Mouse (Mus musculus) lung, embryonic 16.5 days (tissue): Measurements from ENCODE around the gene Ptgds. TPM values are rescaled to one million over a fixed set of nuclear protein-coding genes. Genes with fewer than 3 reads are reported as not detected.
A peak's percentile ranks its signal among the peaks of the same experiment; 100 is the strongest.

Source experiments
- ATAC-seq: fragments of 200-750 bp; cut with Nextera tagmentation; 2 replicates; pipeline ENCODE4 v1.8.0; 2017; ENCODE audit warnings: low read depth, mild to moderate bottlenecking, moderate library complexity
- H3K27ac ChIP-seq: fragments of 300-500 bp; sonication (generic); 2 replicates; pipeline ENCODE4 v1.5.1; 2014; ENCODE audit warnings: mild to moderate bottlenecking, control low read depth, low read length
- H3K27me3 ChIP-seq: fragments of 300-500 bp; sonication (generic); 2 replicates; pipeline ENCODE4 v1.6.1; 2014; ENCODE audit warnings: low read depth, low read length, mixed read lengths; ENCODE audit not compliant: control insufficient read depth, insufficient read depth
- H3K36me3 ChIP-seq: fragments of 300-500 bp; sonication (generic); 2 replicates; pipeline ENCODE4 v1.6.1; 2014; ENCODE audit warnings: low read length; ENCODE audit not compliant: control insufficient read depth, insufficient read depth
- H3K4me1 ChIP-seq: fragments of 300-500 bp; sonication (generic); replicated peaks from 2 replicates; pipeline ENCODE4 v1.6.1; 2014; ENCODE audit warnings: low read length, mixed read lengths; ENCODE audit not compliant: control insufficient read depth, insufficient read depth
- H3K4me2 ChIP-seq: fragments of 300-500 bp; sonication (generic); 2 replicates; pipeline ENCODE4 v1.6.1; 2014; ENCODE audit warnings: low read depth, low read length, control low read depth
- H3K4me3 ChIP-seq: fragments of 300-500 bp; sonication (generic); 2 replicates; pipeline ENCODE4 v1.5.1; 2014; ENCODE audit warnings: mild to moderate bottlenecking, low read length, control low read depth
- H3K9ac ChIP-seq: fragments of 300-500 bp; sonication (generic); 2 replicates; pipeline ENCODE4 v1.6.1; 2014; ENCODE audit warnings: low read length, control low read depth
- H3K9me3 ChIP-seq: fragments of 300-500 bp; sonication (generic); 2 replicates; pipeline ENCODE4 v1.6.1; 2016; ENCODE audit warnings: low read length; ENCODE audit not compliant: control insufficient read depth
- WGBS: fragments of 180-500 bp; shearing (Covaris S2); extraction: QIAGEN DNeasy Blood & Tissue Kit; methylation state at CpG from one replicate; pipeline ENCODE4 v1.1.7; 2014; 5-methylcytosine and 5-hydroxymethylcytosine counted together
- polyA plus RNA-seq: library from polyadenylated mRNA; unstranded; fragments of >200 nt; fragmentation: Nextera tagmentation; extraction: Ambion mirVana; gene quantifications from 2 replicates; pipeline ENCODE4 v1.2.1, GENCODE M21; 2015

The Ptgds gene
- polyA plus RNA-seq, 1 experiment from 2014 or later: 10.7 TPM

DNA sequence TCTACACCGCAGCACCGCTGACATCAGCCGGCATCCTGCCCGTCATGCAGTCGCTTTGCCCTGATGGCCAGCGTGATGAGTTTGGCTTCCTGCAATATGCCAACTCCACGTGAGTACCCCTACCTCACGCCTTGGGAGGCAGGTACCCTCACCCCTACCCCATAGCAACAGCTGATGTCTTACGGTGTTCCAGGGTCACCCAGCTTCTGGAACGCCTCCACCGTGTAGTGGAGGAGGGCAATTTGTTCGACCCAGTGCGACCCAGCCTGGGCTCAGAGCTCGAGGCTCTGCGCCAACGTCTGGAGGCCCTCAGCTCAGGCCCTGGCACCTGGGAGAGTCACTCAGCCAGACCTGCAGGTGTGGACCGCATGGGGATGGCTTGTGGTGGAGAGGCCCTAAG, 36.7 kb downstream of the Ptgds start:
- H3K36me3 ChIP-seq: no peaks in the 10 kb centered on the region
- WGBS: 75% methylated on average over 17 of the region's 17 CpGs
- no peak for ATAC-seq
- peaks cover 11% of the 10 kb centered on the region for H3K27me3 ChIP-seq
- H3K4me3 ChIP-seq: no peak overlapping the region
- H3K27ac ChIP-seq: no peak overlapping the region
- no peaks in the 10 kb centered on the region for H3K9me3 ChIP-seq
- H3K9ac ChIP-seq: no peak overlapping the region
- no peak overlapping the region for H3K4me2 ChIP-seq
- H3K4me1 ChIP-seq: peaks cover 10% of the 10 kb centered on the region

DNA sequence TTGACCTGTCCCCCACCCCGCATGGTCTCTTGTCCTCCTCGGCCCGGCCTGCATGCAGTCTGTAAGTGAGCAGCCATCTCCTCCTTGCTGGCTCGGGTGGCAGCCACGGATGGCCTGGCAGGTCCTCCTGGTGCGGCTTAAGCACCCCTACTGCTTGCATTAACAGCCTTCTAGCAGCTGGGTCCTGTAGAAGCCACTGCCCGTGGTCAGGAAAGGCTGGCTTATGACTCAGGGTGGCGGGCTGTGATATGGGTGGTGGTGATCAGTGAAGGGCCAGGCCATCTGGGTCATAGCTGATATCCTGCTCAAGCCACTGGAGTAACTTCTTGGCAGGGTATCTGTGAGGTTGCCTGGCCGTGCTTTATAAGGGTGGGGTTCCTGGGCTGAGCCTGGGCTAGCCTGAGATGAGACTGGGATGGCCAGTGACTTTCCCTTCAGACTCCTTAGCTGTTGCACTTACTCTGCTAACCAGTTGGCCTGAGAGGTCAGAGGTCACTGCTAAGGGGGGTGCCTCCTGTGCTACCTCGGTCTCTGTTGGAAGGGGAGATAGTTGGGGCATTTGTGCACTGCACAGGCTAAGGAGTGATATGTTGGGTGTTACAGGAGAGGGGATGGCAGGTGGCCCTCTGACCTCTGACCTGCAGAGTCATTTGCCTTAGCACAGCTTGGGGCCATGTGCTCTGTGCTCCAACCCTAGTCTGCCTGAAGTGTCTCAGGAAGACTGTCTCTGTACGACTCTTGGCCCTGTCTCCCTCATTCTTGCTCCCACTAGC, 37.3 kb downstream of the Ptgds start:
- no peak for ATAC-seq
- Histone ChIP-seq H3K36me3 (no peaks in the 10 kb centered on the region), H3K4me1 (peaks cover 10% of the 10 kb centered on the region), H3K9me3 (no peaks in the 10 kb centered on the region), H3K27ac (no peak overlapping the region), H3K27me3 (peaks cover 11% of the 10 kb centered on the region), H3K4me3 (no peak overlapping the region), H3K4me2 (no peak overlapping the region), H3K9ac (no peak overlapping the region)
- 63% methylated on average over 11 of the region's 11 CpGs for WGBS

DNA sequence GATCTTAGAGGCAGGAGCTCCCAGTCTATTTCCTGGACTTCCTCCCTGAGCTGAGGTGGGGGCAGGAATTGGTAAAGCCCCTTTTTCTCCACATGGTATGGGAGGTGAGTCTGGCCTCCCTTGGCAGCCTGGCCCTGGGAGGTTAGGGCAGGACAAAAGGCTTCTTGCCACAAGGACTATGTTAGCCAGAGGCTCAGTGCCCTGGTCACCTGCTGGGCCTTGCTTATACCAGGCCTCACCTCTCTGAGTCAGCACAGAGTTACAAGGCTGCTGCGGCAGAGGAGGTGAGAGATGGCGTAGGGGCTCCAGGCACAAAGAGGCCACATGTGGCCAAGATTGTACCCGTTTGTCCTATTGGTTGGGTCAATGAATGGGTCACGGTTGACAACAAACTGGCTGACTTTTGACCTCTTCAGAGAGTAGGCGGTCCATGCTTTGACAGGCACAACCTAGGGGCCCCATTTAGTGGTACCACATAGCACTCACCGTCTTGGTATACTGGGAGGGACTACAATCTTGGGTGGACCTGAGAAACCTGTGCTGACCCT, 38.5 kb downstream of the Ptgds start:
- Histone ChIP-seq H3K4me1 (peaks cover 10% of the 10 kb centered on the region), H3K27ac (no peak overlapping the region), H3K36me3 (no peaks in the 10 kb centered on the region), H3K4me2 (no peak overlapping the region), H3K9ac (no peak overlapping the region), H3K4me3 (no peak overlapping the region), H3K9me3 (no peaks in the 10 kb centered on the region), H3K27me3 (peaks cover 13% of the 10 kb centered on the region)
- no peak for ATAC-seq
- 75% methylated on average over 6 of the region's 6 CpGs for WGBS

DNA sequence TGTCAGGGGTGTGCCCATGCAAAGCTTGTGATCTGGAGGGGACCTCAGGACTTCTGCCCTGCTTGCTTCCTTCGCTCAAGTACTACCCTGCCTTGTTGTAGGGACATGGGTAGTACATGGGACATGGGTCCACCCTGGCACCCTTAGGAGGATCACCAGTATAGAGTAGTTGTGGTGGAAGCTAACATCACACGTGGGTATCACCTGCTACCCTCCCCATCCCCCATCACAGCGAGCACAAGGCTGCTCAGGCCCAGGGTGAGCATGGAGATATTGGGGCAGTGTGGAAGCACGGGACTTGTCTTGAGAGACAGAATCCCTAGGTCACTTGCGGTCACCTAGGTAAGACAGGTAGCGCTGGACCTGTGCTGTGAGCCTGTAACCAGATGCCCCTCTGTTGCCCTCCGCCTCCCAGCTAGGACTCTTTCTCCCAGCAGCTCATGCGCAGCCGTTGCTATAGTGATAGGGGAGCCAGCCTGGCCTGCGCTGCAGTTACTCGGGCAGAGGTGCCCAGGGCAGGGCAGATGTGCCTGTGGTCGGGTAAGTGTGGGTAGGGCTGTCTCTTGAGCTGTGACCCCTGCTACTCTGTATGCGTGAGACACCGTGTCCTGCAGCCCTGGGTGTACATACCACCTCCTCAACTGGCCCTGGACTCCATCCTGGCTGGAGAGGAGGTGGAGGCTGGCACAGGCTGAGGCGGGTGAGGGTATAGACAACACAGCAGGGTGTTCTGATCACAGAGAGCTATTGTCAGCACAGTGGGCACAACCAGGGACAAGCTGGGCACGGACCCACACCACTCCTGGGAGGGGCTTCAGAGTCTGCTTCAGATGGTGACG, 39.2 kb downstream of the Ptgds start:
- no peak overlapping the region for H3K4me2 ChIP-seq
- H3K4me1 ChIP-seq: peaks cover 10% of the 10 kb centered on the region
- WGBS: 58% methylated on average over 17 of the region's 17 CpGs
- H3K36me3 ChIP-seq: no peaks in the 10 kb centered on the region
- peaks cover 20% of the 10 kb centered on the region for H3K27me3 ChIP-seq
- H3K27ac ChIP-seq: no peak overlapping the region
- H3K9ac ChIP-seq: no peak overlapping the region
- ATAC-seq: no peak
- no peaks in the 10 kb centered on the region for H3K9me3 ChIP-seq
- H3K4me3 ChIP-seq: no peak overlapping the region

DNA sequence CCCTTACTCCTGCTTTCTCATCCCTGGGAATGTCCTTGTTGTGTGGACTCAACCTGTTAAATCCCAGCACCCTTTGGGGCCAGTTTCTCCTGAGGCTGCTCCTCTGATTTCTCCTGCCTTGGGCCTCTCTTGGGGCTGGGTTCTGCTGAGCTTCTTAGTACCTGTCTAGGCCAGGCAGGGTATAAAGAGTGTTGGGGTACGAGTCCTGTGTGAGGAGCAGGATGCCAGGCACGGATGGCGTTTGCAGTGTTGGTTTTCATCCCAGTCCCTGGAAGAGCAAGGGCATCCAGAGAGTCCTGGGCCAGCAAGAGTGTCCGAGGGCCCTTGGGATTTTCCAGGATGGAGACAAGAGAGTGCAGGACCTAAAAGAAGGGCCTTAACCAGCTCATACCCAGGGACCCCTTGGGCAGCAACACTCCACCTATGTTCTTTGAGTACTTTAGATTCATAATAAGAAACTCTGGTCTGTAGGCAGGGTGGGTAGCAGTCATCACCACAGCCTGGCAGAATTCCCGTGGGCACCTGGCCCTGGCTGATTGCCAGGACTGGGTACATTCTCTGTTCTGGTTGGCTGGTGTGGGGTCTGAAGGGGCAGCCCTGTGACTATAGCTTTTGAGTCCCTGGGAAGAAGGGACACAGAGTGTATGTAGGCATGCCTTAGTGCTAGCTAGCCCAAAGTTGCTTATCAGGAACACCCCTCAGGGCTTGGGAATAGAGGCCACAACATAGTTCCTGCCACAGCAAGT, 40.2 kb downstream of the Ptgds start:
- Histone ChIP-seq H3K4me1 (peaks cover 10% of the 10 kb centered on the region), H3K36me3 (no peaks in the 10 kb centered on the region), H3K9me3 (no peaks in the 10 kb centered on the region), H3K4me3 (peak overlapping the region; percentile 72), H3K4me2 (peak overlapping the region; percentile 97), H3K9ac (peak overlapping the region; percentile 76), H3K27me3 (peaks cover 30% of the 10 kb centered on the region), H3K27ac (no peak overlapping the region)
- ATAC-seq: no peak
- WGBS: 53% methylated on average over 5 of the region's 5 CpGs

DNA sequence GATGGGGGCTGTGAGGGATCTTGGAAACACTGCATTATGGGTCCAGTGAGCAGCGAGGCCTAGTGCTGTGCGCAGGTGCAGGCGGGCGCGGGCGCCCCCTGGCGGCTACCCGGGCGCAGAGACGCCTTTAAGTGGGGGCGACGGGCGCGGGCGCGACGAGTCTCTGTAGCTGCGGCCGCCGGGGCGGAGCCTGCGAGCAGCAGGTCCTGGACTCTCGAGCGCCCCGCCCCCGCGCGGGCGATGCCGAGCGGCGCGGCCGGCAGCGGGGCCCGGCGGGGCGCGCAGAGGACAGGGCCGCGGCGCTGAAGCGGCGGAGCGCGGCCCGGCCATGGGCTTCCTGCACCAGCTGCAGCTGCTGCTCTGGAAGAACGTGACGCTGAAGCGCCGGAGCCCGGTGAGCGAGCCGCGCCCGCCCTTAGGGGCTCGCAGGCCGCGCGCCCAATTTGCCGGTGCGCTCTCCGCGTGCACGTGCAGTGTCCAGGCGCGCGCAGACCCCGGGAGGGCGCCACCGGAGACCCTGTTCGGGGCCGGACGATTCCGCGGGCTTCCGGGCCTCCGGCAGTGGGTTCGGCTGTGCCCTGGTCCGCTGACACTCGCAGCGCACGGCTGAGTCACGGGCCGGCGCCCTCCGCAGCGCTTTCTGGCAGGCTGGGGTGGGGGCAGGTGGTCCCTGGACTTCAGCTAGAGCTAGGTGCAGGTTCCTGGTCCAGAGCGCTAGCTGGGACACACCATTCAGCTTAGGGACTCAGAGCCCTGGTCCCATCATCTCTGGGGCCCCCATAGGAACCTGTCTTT, 41.2 kb downstream of the Ptgds start, which contains the start of gene Abca2:
Gene Abca2 (plus strand): TSS at position 262 of the 795 bp plus-strand sequence.
- peak within 1 kb of the TSS; percentile 72 for H3K4me3 ChIP-seq
- WGBS: 0% methylated on average over 54 of the region's 89 CpGs

DNA sequence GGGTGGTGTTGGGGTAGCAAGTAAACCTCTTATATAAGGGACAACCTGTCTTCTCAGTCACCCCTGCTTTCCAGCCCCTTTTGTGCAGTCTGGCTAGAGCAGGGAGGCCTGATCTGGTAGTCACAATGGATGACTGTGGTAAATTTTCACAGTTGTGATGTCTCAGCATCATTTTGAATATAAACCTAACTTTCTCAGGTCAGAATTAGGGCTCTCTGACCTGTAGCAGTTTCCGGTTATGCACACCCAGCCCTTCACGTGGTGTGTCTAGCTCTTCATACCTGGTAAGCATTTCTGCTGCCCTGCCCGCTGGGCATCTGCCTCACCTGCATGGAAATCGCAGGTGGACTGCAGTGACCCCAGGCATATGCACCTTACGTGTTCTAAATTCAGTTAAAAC, 42.6 kb downstream of the Ptgds start:
- peaks cover 10% of the 10 kb centered on the region for H3K4me1 ChIP-seq
- H3K4me2 ChIP-seq: no peak overlapping the region
- H3K27me3 ChIP-seq: peaks cover 36% of the 10 kb centered on the region
- H3K36me3 ChIP-seq: no peaks in the 10 kb centered on the region
- no peak overlapping the region for H3K27ac ChIP-seq
- no peak overlapping the region for H3K4me3 ChIP-seq
- no peak overlapping the region for H3K9ac ChIP-seq
- no peak for ATAC-seq
- H3K9me3 ChIP-seq: no peaks in the 10 kb centered on the region
- WGBS: 80% methylated on average over 5 of the region's 5 CpGs

More for the DNA sequence above, 41.2 kb downstream of the Ptgds start, which contains the start of gene Abca2:
- Histone ChIP-seq H3K4me1 (peaks cover 10% of the 10 kb centered on the region), H3K27me3 (peaks cover 36% of the 10 kb centered on the region), H3K36me3 (no peaks in the 10 kb centered on the region), H3K9ac (peak within 1 kb of the TSS; percentile 76), H3K27ac (no peak within 1 kb of the TSS), H3K9me3 (no peaks in the 10 kb centered on the region), H3K4me2 (peak within 1 kb of the TSS; percentile 97)
- peak; percentile 93 for ATAC-seq

DNA sequence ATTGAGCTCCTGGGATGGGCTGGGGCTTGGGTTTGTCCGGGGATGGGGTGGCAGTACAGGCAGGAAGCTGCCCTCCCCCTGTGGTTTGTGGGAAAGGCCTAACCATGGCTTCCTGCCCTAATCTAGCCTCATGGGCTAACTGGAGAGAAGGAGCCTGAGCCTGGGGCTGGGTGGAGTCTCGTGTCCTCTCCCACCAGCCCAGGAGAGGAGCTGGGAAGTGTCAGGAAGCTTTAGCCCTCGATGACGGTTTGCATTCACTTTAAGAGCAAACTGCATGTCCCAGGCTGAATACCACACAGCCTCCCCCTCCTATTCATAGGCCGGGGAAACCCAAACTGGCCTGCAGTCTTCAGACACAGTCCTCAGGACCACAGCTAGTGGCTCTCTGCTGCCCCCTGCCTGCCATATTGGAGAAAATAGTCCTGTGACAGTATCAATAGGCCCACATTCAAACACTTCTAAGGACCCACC, 43.1 kb downstream of the Ptgds start:
- Histone ChIP-seq H3K9me3 (no peaks in the 10 kb centered on the region), H3K4me1 (peaks cover 10% of the 10 kb centered on the region), H3K27me3 (peaks cover 36% of the 10 kb centered on the region), H3K36me3 (no peaks in the 10 kb centered on the region), H3K27ac (no peak overlapping the region), H3K4me3 (no peak overlapping the region), H3K4me2 (no peak overlapping the region), H3K9ac (no peak overlapping the region)
- ATAC-seq: no peak
- WGBS: 27% methylated on average over 5 of the region's 5 CpGs
